Mouse (Mus musculus) right cerebral cortex, postnatal 14 days (tissue): ENCODE measurements around the gene Tbx15.

Source experiments
- DNase-seq: peaks from one replicate; pipeline ENCODE4 v3.0.0; 2022

The Tbx15 gene

DNA sequence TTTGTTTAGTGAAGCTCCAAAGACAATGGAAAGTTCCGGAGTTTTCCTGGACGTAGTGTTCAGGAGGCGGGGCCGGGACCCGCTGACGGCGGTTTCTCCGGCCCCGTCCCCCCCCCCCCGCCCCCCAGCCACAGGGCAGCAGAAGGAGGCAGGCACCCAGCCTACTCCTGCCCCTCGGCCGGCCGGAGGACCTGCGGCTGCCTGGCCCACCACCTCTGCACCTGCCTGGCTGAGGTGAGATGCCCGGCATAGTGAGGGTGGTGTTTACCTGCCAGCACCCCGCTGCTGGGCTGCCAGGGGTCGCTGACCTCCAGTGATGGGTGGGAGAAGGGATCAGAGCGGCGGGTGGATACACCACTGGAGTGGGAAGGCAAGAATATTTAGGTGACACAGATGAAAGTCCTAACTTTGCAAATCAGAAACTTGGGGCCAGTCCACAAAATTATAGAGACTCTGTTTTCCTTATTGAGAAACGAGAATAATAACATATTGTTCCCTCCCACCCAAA, at the start of gene Tbx15:
Gene Tbx15 (plus strand): TSS at position 169 of the 508 bp plus-strand sequence.
- no peak for DNase-seq

DNA sequence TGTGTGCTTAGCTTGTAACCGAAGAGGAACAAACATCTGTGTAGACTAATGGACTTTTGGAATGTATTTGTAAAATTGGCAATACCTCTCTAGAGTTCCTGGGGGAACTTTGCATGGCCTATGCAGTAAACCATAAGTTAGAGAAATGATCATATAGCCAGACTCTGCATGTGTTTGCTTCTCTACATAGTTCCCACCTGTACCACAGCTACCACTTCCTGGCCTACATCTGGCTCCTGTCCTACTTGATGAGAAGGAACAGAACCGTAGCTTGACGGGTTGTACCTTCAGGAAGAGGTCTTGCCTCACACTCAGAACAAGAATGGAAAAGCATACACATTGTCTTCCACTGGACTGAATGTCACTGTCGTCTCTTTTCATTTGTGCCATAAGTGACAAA, 46.6 kb upstream of the Tbx15 start:
- DNase-seq, result no peak

- no peak for DNase-seq
Observed at GRCm38 (mm10) chr3:99203331-99203730, 36.9 kb upstream of the Tbx15 start.

DNA sequence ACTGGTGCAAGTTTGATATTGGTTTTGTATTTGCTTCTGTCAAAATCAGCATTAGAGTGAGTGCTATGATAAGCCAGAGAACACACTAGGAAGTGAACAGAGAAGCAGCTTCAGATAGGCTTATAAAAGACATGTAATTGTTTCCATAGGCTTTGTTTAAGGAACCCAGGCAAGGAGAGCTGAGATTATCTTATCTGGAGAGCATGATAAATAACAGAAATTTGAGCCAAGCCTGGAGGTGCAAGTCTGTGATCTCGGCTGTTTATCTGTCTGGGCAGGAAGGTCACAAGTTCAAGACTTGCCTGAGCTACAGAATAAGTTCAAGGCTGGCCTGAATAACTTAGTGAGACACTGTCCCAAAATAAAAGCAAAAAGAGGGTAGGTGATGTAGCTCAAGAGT, 31.8 kb upstream of the Tbx15 start:
- no peak for DNase-seq

GRCm38 (mm10) chr3:99211105-99211698, 29.0 kb upstream of the Tbx15 start:
- DNase-seq, result no peak

DNA sequence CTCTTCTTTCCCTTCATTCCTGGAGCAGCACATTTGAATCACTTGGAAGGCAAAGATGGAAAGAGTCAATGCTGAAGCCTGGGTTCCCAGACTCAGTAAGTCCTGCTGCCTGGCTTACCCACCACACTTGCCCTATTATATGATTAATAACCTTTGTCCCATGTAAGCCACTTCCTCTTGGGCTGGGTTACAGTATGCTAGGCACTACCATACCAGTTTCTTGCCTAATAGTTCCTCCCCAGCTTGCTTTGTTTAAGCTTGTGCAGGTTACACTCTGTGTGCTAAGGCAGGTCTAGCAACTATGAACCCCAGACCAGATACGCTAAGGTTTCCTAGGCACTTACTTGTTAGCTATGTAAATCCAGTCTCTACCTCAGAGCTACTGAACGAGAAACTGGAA, 12.4 kb upstream of the Tbx15 start:
- no peak for DNase-seq

DNA sequence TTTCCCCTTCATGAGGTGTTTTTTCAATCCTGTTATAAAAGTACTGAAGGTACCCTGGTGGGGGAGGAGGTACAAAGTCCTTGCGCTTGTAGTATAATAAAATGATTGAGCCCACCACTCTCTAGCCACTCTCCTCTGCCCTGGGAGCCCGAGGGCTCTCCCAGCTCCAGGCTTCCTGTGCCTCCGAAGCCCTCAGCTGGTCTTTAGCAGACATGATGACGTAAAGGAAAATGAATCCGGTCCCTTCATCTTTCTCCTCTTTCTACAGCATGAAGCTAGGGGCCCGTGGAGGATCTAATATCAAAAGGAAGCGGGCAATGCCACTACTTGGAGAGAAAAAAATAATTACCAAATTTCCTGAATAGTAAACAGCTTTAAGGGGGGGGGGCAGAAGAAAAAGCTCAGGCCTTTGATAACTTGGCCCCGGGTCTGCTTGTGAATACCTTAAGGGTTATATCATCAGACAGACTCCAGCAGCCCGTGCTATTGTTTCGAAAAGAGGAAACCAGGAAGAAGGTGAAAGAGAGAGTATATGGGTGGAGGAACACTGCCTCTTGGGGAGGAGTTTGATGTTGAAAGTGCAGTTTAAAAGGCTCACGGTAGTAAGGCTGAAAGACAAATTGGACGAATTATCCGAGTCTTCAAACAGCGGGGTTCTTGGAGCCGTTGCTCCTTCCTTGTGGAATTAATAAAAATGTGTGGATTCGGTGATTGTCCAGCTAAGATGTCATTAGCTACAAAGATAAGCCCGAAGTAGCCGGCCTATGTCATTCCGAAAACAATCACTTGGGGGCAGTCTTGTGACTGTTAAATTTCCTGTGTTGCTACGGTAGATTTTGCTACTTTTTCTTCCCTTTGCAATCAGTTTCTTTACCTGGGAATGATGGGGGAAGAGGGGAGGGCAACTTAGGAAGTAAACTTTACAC, 6.5 kb upstream of the Tbx15 start:
- DNase-seq, result no peak

DNA sequence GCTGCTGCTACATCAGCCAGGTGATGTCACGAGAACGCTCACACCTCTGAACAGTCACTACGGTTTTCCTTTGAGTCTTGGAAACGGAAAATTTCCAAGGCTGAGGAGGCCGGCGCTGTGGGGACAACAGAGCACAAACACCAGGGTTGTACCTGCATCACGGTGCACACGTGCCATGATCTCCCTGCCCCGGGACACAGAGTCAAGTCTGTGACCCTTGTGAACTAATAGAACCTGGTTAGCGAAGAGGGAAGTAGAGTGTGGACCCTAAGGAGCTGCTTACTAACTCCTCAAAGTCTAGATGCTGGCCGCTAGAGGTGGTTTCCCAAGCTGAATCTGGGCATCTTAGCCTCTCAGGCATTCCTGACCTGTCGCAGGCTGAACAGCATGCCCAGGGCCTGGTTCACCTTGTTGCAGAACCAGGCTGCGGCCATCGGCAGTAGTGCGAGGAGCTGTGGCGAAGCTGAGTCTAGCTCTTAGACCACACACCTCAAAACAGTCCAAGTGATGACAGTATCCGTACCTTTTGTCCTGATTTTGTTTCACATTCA, 5.8 kb upstream of the Tbx15 start:
- no peak for DNase-seq

GRCm38 (mm10) chr3:99235116-99235803, 4.9 kb upstream of the Tbx15 start:
- no peak for DNase-seq

DNA sequence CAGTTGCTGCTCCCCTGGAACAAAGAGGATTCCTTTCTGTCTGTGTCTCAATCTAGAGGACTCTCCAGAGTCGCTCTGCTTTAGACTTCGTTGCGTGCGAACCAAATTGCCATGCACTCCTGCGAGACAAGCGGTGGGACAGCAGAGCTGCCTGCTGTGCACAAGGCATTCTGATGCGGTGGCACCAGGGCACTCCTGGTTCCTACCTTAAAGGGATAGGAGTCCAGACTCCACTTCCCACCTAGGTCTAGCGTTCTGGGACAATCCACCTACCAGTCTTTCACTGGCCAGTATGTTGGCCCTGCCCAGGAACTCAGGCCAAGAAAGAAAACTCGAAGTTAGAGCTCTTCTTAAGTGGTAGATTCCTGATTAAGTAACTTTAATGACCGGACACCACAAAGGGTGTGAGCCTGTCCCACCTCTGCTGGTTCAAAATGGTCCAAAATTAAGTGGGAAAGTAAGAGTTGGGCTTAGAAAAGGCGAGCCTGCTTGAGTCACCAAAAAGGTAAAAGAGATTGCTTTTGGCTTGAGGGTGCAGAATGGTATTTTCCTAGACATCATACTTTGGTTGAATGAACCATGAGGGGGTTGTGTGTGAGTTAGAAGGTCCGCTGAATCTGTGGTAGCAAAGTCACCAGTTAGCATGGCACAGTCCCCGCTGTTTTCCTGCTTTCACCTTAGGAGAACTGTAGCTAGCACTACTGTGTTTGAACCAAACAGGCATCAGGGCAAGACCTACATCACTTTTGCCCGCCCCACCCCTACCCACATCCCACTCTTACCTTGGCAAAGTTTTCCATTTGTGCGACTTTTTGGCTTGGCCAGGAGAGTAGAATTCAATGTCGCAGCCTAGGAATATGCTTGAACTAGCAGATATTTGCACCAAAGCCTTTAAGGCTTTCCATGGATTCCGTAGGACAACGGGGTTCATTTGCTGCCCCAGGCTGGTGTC, 4.1 kb upstream of the Tbx15 start:
- no peak for DNase-seq

DNA sequence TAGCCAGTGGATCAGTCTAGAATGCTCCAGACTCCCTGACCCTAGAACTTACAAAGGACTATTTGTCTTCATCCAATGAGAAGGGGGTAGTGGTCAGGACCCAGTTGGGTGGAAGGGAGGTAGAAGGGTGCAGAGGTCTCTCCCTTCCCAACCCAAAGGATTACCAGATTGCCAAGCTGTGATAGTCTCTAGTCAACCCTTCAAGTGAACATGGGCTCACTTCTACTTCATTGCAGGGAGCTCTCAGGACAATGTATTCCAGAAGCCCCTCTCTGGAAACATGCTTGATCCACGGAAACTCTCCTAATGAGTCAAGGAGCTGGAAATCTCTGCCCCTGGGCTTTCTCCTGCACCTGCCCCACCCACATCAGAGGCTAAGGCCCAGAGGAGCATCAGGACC, 1.5 kb upstream of the Tbx15 start:
- DNase-seq, result no peak

GRCm38 (mm10) chr3:99239301-99240045, 708 bp upstream of the Tbx15 start:
- no peak for DNase-seq

GRCm38 (mm10) chr3:99240811-99241738, 894 bp downstream of the Tbx15 start:
- DNase-seq, result no peak

DNA sequence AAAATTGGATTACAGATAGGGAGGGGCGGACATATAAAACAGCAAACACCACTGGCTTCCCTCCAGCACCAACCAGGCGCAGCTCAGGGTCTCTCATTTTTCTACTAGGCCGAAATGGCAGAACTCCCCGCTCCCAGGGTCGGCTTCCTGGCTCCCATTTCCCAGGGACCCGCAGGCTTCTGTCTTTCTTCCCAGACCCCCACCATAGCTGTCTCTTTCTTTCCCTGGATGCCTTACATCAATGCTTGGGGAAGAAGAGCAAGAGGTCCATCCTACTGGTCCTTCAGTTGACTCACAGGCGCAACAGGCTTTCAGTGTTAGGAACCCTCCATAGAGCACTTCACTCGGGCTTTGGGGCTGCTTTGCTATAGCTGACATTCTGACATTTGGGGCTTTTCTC, 2.3 kb downstream of the Tbx15 start:
- no peak for DNase-seq

- no peak for DNase-seq
Observed at GRCm38 (mm10) chr3:99245341-99245740, 5.2 kb downstream of the Tbx15 start.

DNA sequence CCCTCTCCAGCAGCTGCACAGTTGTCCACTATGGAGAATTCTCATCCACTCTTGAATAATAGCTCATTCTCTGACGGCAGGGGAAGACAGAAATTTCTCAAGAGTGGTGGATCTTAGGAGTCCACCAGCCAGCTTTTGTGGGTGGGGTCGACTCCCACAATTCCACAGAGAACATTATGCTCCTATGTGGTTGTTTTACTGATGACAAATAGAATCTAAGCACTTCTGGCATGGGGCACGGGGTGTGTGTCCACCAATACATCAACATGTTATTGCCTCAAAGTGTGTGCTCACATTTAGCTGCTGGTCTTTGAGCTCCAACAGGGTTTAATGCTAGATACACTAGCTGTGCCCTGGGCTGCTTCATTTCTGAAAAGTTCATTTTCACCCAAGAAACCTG, 6.4 kb downstream of the Tbx15 start:
- no peak for DNase-seq

DNA sequence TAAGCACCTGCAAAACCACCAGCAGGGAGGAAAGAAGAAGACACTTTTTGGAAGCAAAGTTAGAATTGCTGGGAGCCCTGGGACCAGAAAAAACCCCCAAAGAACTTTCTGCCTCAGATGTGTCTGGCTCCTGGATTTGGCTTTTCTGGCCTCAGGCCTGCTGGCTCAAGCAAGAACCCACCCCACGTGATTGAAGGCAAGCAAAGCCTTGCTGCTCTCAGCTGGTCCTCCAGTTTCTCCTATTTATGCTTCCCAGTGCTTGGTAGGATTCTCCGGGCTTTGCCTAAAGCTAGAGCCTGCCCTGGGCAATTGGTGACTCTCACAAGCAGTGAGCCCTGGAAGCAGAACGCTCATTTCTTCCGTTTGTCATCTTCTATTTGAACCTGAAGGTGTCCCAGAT, 7.4 kb downstream of the Tbx15 start:
- no peak for DNase-seq

DNA sequence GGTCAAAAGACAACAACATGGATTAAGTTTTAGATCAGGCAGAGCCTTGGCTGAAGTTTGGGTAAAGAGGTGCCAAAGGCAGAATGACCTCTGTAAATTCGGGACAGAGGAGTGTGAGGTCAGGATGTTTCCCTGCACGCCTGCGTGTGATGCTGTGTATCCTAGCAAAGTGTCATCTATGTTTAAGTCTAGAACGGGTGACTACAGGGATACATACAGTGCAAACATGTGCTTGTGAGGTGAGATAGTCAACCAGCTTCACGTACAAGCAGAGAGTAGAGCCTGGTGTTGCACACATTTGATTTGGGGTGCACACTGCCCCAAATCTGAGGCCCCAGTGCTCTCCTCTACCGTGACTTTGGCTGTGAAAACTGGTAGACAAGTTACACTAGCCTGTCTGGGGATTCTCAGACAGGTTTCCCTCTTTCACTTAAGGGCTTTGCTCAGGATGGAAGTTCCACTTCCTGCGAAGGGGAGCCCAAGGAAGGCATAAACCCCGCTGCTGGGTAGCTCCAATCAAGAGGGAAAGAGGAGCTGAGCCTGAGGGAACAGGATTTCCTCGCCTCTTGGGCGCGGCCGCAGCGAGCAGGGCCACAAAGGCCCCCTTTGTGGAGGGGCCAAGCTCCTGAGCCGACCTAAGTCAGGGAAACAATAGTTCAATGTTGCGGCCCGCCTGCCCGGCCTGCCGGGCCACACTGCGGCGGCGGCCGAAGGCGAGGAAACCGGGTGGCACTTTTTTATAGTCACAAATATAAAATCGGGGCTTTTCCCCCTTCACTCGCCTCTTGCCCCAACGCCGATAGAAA, 8.0 kb downstream of the Tbx15 start:
- DNase-seq, result no peak

GRCm38 (mm10) chr3:99248831-99249550, 8.8 kb downstream of the Tbx15 start:
- DNase-seq, result no peak
